Mouse (Mus musculus): ENCODE data around the gene Snd1.

Gene Snd1

GRCm38 (mm10) chr6:28645231-28645630 is 170.3 kb downstream of the Snd1 start:
- peaks cover 8% of the 10 kb centered on the region; the same call in 1 of the 2 replicates for H3K36me3 ChIP-seq (ENCODE audit: insufficient read depth, low read length)
- H3K4me3 ChIP-seq (replicated peaks; ENCODE audit: low read length) = no peak overlapping the region
- no peaks in the 10 kb centered on the region for H3K4me1 ChIP-seq (replicated peaks; ENCODE audit: low read depth, low read length)
- H3K9me3 ChIP-seq (ENCODE audit: low read length) = no peaks in the 10 kb centered on the region
- no peaks in the 10 kb centered on the region for H3K27me3 ChIP-seq (ENCODE audit: insufficient read depth, low read length)
- no peak for TF ChIP-seq NANOG (IDR thresholded peaks at IDR 0.05; ENCODE audit: borderline replicate concordance, low read length)
- TF ChIP-seq POU5F1 (IDR thresholded peaks at IDR 0.05; ENCODE audit: borderline replicate concordance, low read length) = no peak
- TF ChIP-seq CTCF (conservative IDR thresholded peaks at IDR 0.05; ENCODE audit: low read length) = no peak

DNA sequence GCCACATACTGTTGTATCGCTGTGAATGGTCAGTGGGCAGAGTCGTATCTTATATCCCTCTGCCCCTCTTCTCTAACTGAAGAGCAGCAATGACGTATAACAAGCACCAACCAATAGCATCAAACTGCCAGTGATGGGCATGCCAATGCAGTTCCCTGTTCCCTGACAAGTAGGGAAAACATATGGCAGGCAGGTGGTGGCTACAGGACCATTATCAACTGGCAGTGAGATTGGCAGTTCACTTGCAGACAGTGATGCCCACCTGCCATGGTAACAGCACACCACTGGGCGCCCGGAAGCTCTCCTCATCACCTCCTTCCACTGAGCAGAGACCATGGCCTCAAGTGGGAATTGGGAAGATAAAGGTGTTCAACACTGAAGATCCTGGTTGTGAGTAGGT is 181.6 kb downstream of the Snd1 start:
- H3K4me1 ChIP-seq (replicated peaks; ENCODE audit: low read depth, low read length) = no peaks in the 10 kb centered on the region
- no peaks in the 10 kb centered on the region for H3K27me3 ChIP-seq (ENCODE audit: insufficient read depth, low read length)
- no peak for TF ChIP-seq NANOG (IDR thresholded peaks at IDR 0.05; ENCODE audit: borderline replicate concordance, low read length)
- TF ChIP-seq CTCF (conservative IDR thresholded peaks at IDR 0.05; ENCODE audit: low read length) = no peak
- TF ChIP-seq POU5F1 (IDR thresholded peaks at IDR 0.05; ENCODE audit: borderline replicate concordance, low read length) = no peak
- H3K4me3 ChIP-seq (replicated peaks; ENCODE audit: low read length) = no peak overlapping the region
- H3K36me3 ChIP-seq (ENCODE audit: insufficient read depth, low read length) = peaks cover 16% of the 10 kb centered on the region
- H3K9me3 ChIP-seq (ENCODE audit: low read length) = no peaks in the 10 kb centered on the region

DNA sequence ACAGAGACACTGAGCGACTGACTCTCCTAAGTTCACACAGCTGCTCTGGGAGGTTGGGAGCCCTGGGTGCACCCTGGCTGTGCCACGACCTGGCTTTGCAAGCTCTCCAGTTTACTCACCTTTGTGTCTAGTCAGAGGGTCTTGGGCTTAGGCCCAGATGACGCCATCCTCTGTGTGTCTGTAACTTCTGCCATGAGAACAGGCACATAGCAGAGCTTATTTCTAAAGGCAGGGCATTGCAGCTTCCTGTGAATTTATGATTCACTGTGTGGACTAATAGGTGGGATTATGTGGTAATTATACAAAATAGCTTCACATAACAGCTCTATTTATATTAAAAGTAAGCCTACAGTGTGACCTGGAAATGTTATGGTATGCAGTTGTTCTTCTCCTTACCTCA is 188.1 kb downstream of the Snd1 start:
- Histone ChIP-seq H3K9me3 (ENCODE audit: low read length) (no peaks in the 10 kb centered on the region), H3K4me3 (replicated peaks; ENCODE audit: low read length) (no peak overlapping the region), H3K36me3 (ENCODE audit: insufficient read depth, low read length) (no peaks in the 10 kb centered on the region), H3K27me3 (ENCODE audit: insufficient read depth, low read length) (no peaks in the 10 kb centered on the region), H3K4me1 (replicated peaks; ENCODE audit: low read depth, low read length) (no peaks in the 10 kb centered on the region)
- no peak for TF ChIP-seq NANOG (IDR thresholded peaks at IDR 0.05; ENCODE audit: borderline replicate concordance, low read length)
- TF ChIP-seq POU5F1 (IDR thresholded peaks at IDR 0.05; ENCODE audit: borderline replicate concordance, low read length) = no peak
- TF ChIP-seq CTCF (conservative IDR thresholded peaks at IDR 0.05; ENCODE audit: low read length) = no peak

DNA sequence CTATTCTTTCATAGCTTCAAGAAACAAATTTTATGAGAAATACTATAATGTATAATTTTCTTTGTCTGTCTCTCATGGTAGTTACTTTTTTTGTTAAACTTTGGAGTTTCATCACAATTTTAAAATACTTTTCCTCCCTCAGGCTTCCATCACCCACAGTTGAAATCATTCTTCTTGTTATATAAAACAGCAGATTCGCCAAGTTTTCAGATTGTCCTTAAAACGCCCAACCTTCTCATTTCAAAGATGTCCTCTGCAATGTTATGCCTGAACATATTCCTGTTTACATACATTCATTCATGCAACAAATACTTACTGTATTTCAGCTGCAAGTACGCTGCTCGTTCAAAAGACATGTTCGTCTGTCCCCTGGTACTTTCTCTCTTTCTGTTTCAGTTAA is 188.7 kb downstream of the Snd1 start:
- H3K27me3 ChIP-seq (ENCODE audit: insufficient read depth, low read length) = no peaks in the 10 kb centered on the region
- H3K4me1 ChIP-seq (replicated peaks; ENCODE audit: low read depth, low read length) = no peaks in the 10 kb centered on the region
- TF ChIP-seq POU5F1 (IDR thresholded peaks at IDR 0.05; ENCODE audit: borderline replicate concordance, low read length) (no peak), NANOG (IDR thresholded peaks at IDR 0.05; ENCODE audit: borderline replicate concordance, low read length) (no peak), CTCF (conservative IDR thresholded peaks at IDR 0.05; ENCODE audit: low read length) (no peak)
- H3K4me3 ChIP-seq (replicated peaks; ENCODE audit: low read length) = no peak overlapping the region
- no peaks in the 10 kb centered on the region for H3K9me3 ChIP-seq (ENCODE audit: low read length)
- H3K36me3 ChIP-seq (ENCODE audit: insufficient read depth, low read length) = peaks cover 6% of the 10 kb centered on the region

DNA sequence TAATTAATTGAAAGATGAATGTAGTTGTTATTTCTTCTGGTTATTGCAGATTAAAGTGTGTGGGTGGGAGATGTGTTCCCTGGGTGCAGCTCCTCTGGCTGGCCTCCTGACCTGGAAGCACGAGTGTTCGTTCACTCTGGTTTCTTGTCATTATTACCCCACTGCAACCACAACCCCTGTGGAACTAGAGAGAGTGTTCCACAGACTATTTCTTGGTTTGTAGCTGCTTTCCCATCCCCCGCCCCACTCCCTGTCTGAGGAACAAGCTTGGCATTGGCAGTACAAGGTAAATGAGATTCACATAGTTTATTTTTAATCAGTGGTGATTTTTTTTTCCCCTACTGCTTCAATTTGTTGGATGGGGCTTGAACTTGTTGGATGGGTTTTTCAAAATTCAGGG is 189.8 kb downstream of the Snd1 start:
- Histone ChIP-seq H3K4me3 (replicated peaks; ENCODE audit: low read length) (no peak overlapping the region), H3K4me1 (replicated peaks; ENCODE audit: low read depth, low read length) (no peaks in the 10 kb centered on the region), H3K9me3 (ENCODE audit: low read length) (no peaks in the 10 kb centered on the region), H3K27me3 (ENCODE audit: insufficient read depth, low read length) (no peaks in the 10 kb centered on the region), H3K36me3 (ENCODE audit: insufficient read depth, low read length) (peaks cover 13% of the 10 kb centered on the region)
- TF ChIP-seq POU5F1 (IDR thresholded peaks at IDR 0.05; ENCODE audit: borderline replicate concordance, low read length) (no peak), CTCF (conservative IDR thresholded peaks at IDR 0.05; ENCODE audit: low read length) (no peak), NANOG (IDR thresholded peaks at IDR 0.05; ENCODE audit: borderline replicate concordance, low read length) (no peak)

- TF ChIP-seq CTCF (conservative IDR thresholded peaks at IDR 0.05; ENCODE audit: low read length) (no peak), POU5F1 (IDR thresholded peaks at IDR 0.05; ENCODE audit: borderline replicate concordance, low read length) (no peak), NANOG (IDR thresholded peaks at IDR 0.05; ENCODE audit: borderline replicate concordance, low read length) (no peak)
- Histone ChIP-seq H3K4me1 (replicated peaks; ENCODE audit: low read depth, low read length) (no peaks in the 10 kb centered on the region), H3K36me3 (ENCODE audit: insufficient read depth, low read length) (peaks cover 23% of the 10 kb centered on the region), H3K9me3 (ENCODE audit: low read length) (no peaks in the 10 kb centered on the region), H3K4me3 (replicated peaks; ENCODE audit: low read length) (no peak overlapping the region), H3K27me3 (ENCODE audit: insufficient read depth, low read length) (no peaks in the 10 kb centered on the region)
Measured at GRCm38 (mm10) chr6:28667586-28667985, 192.6 kb downstream of the Snd1 start.

DNA sequence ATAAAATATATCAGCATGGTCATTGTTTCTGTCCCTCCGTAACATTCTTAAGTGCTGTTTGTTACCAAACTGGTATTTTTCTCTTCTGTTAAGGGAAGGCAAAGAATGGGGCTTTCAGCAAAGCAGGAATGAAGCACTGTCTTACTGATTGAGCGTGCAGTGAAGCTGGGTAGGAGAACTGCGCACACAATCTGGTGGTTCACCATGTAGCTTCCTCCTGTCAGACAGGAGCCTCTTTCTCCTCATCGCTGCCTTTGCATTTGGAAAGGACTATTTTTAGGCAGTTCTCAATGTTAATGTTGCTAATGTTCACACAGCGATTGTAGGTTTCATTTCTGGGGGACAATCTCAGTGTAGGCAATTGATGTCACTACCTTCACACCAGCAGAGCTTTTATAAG is 194.3 kb downstream of the Snd1 start:
- Histone ChIP-seq H3K9me3 (ENCODE audit: low read length) (no peaks in the 10 kb centered on the region), H3K27me3 (ENCODE audit: insufficient read depth, low read length) (no peaks in the 10 kb centered on the region), H3K4me1 (replicated peaks; ENCODE audit: low read depth, low read length) (no peaks in the 10 kb centered on the region), H3K4me3 (replicated peaks; ENCODE audit: low read length) (no peak overlapping the region), H3K36me3 (ENCODE audit: insufficient read depth, low read length) (peaks cover 23% of the 10 kb centered on the region)
- no peak for TF ChIP-seq CTCF (conservative IDR thresholded peaks at IDR 0.05; ENCODE audit: low read length)
- no peak for TF ChIP-seq NANOG (IDR thresholded peaks at IDR 0.05; ENCODE audit: borderline replicate concordance, low read length)
- TF ChIP-seq POU5F1 (IDR thresholded peaks at IDR 0.05; ENCODE audit: borderline replicate concordance, low read length) = no peak

DNA sequence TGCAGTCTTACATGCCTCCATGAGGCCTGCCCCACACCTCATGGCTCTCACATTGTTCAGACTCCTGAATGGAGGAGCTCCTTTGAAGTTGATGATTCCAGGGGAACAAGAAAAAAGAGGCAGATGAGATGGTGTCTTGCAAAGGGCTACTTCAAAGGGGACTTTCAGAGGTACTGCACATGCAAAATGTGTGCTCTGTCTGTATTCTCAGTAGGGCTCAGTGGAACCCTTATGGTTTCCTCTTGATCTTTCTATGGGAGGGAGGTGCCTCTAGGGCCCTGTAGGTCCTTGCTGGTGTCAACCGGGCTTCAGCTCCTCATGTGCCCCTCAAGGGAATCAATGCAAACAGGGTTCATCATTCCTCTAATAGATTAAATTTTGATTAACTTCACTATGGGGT is 197.4 kb downstream of the Snd1 start:
- Histone ChIP-seq H3K36me3 (ENCODE audit: insufficient read depth, low read length) (peaks cover 23% of the 10 kb centered on the region), H3K9me3 (ENCODE audit: low read length) (no peaks in the 10 kb centered on the region), H3K4me3 (replicated peaks; ENCODE audit: low read length) (no peak overlapping the region), H3K4me1 (replicated peaks; ENCODE audit: low read depth, low read length) (no peaks in the 10 kb centered on the region), H3K27me3 (ENCODE audit: insufficient read depth, low read length) (no peaks in the 10 kb centered on the region)
- TF ChIP-seq POU5F1 (IDR thresholded peaks at IDR 0.05; ENCODE audit: borderline replicate concordance, low read length) (no peak), CTCF (conservative IDR thresholded peaks at IDR 0.05; ENCODE audit: low read length) (no peak), NANOG (IDR thresholded peaks at IDR 0.05; ENCODE audit: borderline replicate concordance, low read length) (no peak)

- TF ChIP-seq POU5F1 (IDR thresholded peaks at IDR 0.05; ENCODE audit: borderline replicate concordance, low read length) = no peak
- TF ChIP-seq NANOG (IDR thresholded peaks at IDR 0.05; ENCODE audit: borderline replicate concordance, low read length) = no peak
- no peak for TF ChIP-seq CTCF (conservative IDR thresholded peaks at IDR 0.05; ENCODE audit: low read length)
- H3K4me1 ChIP-seq (replicated peaks; ENCODE audit: low read depth, low read length) = no peaks in the 10 kb centered on the region
- H3K27me3 ChIP-seq (ENCODE audit: insufficient read depth, low read length) = no peaks in the 10 kb centered on the region
- H3K9me3 ChIP-seq (ENCODE audit: low read length) = no peaks in the 10 kb centered on the region
- H3K36me3 ChIP-seq (ENCODE audit: insufficient read depth, low read length) = peaks cover 16% of the 10 kb centered on the region; the same call in 1 of the 2 replicates
- H3K4me3 ChIP-seq (replicated peaks; ENCODE audit: low read length) = no peak overlapping the region
Measured at GRCm38 (mm10) chr6:28674686-28675085, 199.7 kb downstream of the Snd1 start.

Data from E14TG2a.4 (cell line).